Mouse (Mus musculus): ENCODE measurements around the gene Acsm1. TPM values are rescaled to one million over a fixed set of nuclear protein-coding genes. Genes with fewer than 3 reads are reported as not detected.
"Not testable (repeated sequence)": the region's sequence is repeated elsewhere in the genome, so short reads cannot be mapped to it uniquely, and the experiment has no call there.

Gene Acsm1
- total RNA-seq (2015): not detected in 2 replicates
- not detected in 2 replicates for total RNA-seq (2017)

GRCm38 (mm10) chr7:119606664-119607076 is at the start of gene Acsm1:
Acsm1 (plus strand) TSS chr7:119607026.
- no peak for ATAC-seq (ENCODE audit: poor library complexity, severe bottlenecking)

GRCm38 (mm10) chr7:119559789-119560451 is 46.9 kb upstream of the Acsm1 start:
- ATAC-seq (ENCODE audit: poor library complexity, severe bottlenecking): no peak

- no peak for ATAC-seq (ENCODE audit: poor library complexity, severe bottlenecking)
These were observed 46.4 kb upstream of the Acsm1 start for GRCm38 (mm10) chr7:119560452-119560835.

- ATAC-seq (ENCODE audit: poor library complexity, severe bottlenecking): no peak
These were observed 45.4 kb upstream of the Acsm1 start for GRCm38 (mm10) chr7:119561441-119561840.

GRCm38 (mm10) chr7:119562476-119562875 is 44.4 kb upstream of the Acsm1 start:
- not testable (repeated sequence) for ATAC-seq (ENCODE audit: poor library complexity, severe bottlenecking)

- no peak for ATAC-seq (ENCODE audit: poor library complexity, severe bottlenecking)
These were observed 12.2 kb upstream of the Acsm1 start for GRCm38 (mm10) chr7:119594530-119595107.

GRCm38 (mm10) chr7:119595306-119595705 is 11.5 kb upstream of the Acsm1 start:
- no peak for ATAC-seq (ENCODE audit: poor library complexity, severe bottlenecking)

- no peak for ATAC-seq (ENCODE audit: poor library complexity, severe bottlenecking)
These were observed 10.3 kb upstream of the Acsm1 start for GRCm38 (mm10) chr7:119596536-119596935.

- ATAC-seq (ENCODE audit: poor library complexity, severe bottlenecking): no peak
These were observed 5.5 kb upstream of the Acsm1 start for GRCm38 (mm10) chr7:119601195-119601953.

- no peak for ATAC-seq (ENCODE audit: poor library complexity, severe bottlenecking)
These were observed 4.9 kb upstream of the Acsm1 start for GRCm38 (mm10) chr7:119601954-119602317.

GRCm38 (mm10) chr7:119604903-119605483 is 1.8 kb upstream of the Acsm1 start:
- no peak for ATAC-seq (ENCODE audit: poor library complexity, severe bottlenecking)

- no peak for ATAC-seq (ENCODE audit: poor library complexity, severe bottlenecking)
These were observed 731 bp upstream of the Acsm1 start for GRCm38 (mm10) chr7:119605926-119606663.

- ATAC-seq (ENCODE audit: poor library complexity, severe bottlenecking): no peak
These were observed 1.1 kb downstream of the Acsm1 start for GRCm38 (mm10) chr7:119607796-119608515.

- ATAC-seq (ENCODE audit: poor library complexity, severe bottlenecking): no peak
These were observed 9.7 kb downstream of the Acsm1 start for GRCm38 (mm10) chr7:119616531-119616930.

- no peak for ATAC-seq (ENCODE audit: poor library complexity, severe bottlenecking)
These were observed 10.8 kb downstream of the Acsm1 start for GRCm38 (mm10) chr7:119617593-119617992.

GRCm38 (mm10) chr7:119618209-119618935 is 11.5 kb downstream of the Acsm1 start:
- no peak for ATAC-seq (ENCODE audit: poor library complexity, severe bottlenecking)

GRCm38 (mm10) chr7:119620157-119620556 is 13.3 kb downstream of the Acsm1 start:
- no peak for ATAC-seq (ENCODE audit: poor library complexity, severe bottlenecking)

- ATAC-seq (ENCODE audit: poor library complexity, severe bottlenecking): no peak
These were observed 31.9 kb downstream of the Acsm1 start for GRCm38 (mm10) chr7:119638773-119639172.

GRCm38 (mm10) chr7:119642307-119642706 is 35.5 kb downstream of the Acsm1 start:
- ATAC-seq (ENCODE audit: poor library complexity, severe bottlenecking): no peak

- no peak for ATAC-seq (ENCODE audit: poor library complexity, severe bottlenecking)
These were observed 61.1 kb downstream of the Acsm1 start for GRCm38 (mm10) chr7:119667893-119668292.
